Mouse (Mus musculus) cerebellum, adult 2 months (tissue): Measurements from ENCODE around the gene Rpap3.

Experiments used
- CTCF ChIP-seq: fragments of 200-500 bp; IDR thresholded peaks from 2 replicates; pipeline ENCODE4 v1.5.1; 2011; ENCODE audit warnings: low read depth, mild to moderate bottlenecking, control low read depth, low read length, moderate library complexity, borderline replicate concordance; ENCODE audit not compliant: insufficient read depth
- POLR2A ChIP-seq: fragments of 200-500 bp; IDR thresholded peaks from 2 replicates; pipeline ENCODE4 v1.6.1; 2011; ENCODE audit warnings: low read length, control low read depth, borderline replicate concordance; ENCODE audit not compliant: insufficient read depth

DNA sequence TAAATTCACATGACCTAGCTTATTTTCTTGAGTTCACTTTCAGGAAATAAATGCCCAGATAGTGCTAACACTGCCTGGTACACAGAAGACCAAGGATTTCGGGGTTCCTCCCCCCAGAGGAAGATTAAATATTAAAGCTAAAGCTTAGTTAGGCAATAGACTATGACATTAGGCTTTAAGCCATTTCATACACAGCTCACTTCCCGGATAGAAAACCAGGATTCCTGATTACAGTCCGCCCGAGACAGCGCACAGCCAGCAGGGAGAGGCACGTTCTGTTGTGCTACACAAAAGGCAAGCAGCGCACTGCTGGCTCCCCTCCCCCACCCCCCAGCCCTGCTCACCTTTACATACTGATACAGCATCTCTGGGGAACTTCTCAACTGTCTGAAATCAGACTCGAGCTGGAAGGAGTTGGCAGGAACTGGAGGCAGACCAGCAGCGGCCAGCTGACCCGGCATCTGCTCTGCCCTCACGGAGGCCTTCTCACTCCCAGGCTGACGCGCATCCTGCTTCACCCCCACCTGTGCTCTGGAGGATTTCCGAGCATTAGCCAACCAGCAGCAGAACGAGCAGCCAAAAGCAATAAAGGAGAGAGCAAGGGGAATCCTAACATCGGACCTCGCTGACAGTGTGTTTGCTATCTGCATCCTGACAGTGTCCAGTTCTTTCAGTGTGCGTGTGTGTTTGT, 25.5 kb downstream of the Rpap3 start:
- TF ChIP-seq POLR2A: no peak
- no peak for TF ChIP-seq CTCF
